Mouse (Mus musculus): ENCODE measurements around the gene Ppil6. TPM values are rescaled to one million over a fixed set of nuclear protein-coding genes. Genes with fewer than 3 reads are reported as not detected.

Gene Ppil6
- polyA plus RNA-seq, 1 experiment from 2014 or later, result 1.2 TPM

- peaks cover 10% of the 10 kb centered on the region for H3K4me1 ChIP-seq (replicated peaks)
- 91% methylated on average over 3 of the region's 3 CpGs for WGBS
- no peak for DNase-seq (ENCODE audit: low spot score)
- H3K9me3 ChIP-seq, result no peaks in the 10 kb centered on the region
- no peak overlapping the region for H3K4me3 ChIP-seq
- H3K27me3 ChIP-seq (ENCODE audit: insufficient read depth, poor library complexity, severe bottlenecking), result peaks cover 3% of the 10 kb centered on the region; the same call in 1 of the 2 replicates
- no peak overlapping the region for H3K27ac ChIP-seq
- peaks cover 20% of the 10 kb centered on the region for H3K36me3 ChIP-seq
Measured at GRCm38 (mm10) chr10:41470693-41471092, 19.5 kb upstream of the Ppil6 start.

GRCm38 (mm10) chr10:41472534-41472933 lies 17.7 kb upstream of the Ppil6 start:
- Histone ChIP-seq H3K4me1 (replicated peaks) (peaks cover 24% of the 10 kb centered on the region), H3K4me3 (no peak overlapping the region), H3K27me3 (ENCODE audit: insufficient read depth, poor library complexity, severe bottlenecking) (peaks cover 3% of the 10 kb centered on the region; the same call in 1 of the 2 replicates), H3K9me3 (no peaks in the 10 kb centered on the region), H3K27ac (no peak overlapping the region), H3K36me3 (peaks cover 9% of the 10 kb centered on the region)
- DNase-seq (ENCODE audit: low spot score), result no peak

GRCm38 (mm10) chr10:41472962-41473481 lies 17.2 kb upstream of the Ppil6 start:
- H3K4me3 ChIP-seq, result no peak overlapping the region
- peaks cover 29% of the 10 kb centered on the region for H3K4me1 ChIP-seq (replicated peaks)
- WGBS, result 79% methylated on average over 5 of the region's 5 CpGs
- H3K27me3 ChIP-seq (ENCODE audit: insufficient read depth, poor library complexity, severe bottlenecking), result peaks cover 3% of the 10 kb centered on the region; the same call in 1 of the 2 replicates
- H3K9me3 ChIP-seq, result no peaks in the 10 kb centered on the region
- DNase-seq (ENCODE audit: low spot score), result no peak
- peaks cover 10% of the 10 kb centered on the region for H3K36me3 ChIP-seq
- H3K27ac ChIP-seq, result no peak overlapping the region

GRCm38 (mm10) chr10:41473782-41474468 lies 16.3 kb upstream of the Ppil6 start:
- Histone ChIP-seq H3K27ac (no peak overlapping the region), H3K4me1 (replicated peaks) (peaks cover 38% of the 10 kb centered on the region), H3K36me3 (peaks cover 10% of the 10 kb centered on the region), H3K27me3 (ENCODE audit: insufficient read depth, poor library complexity, severe bottlenecking) (peaks cover 3% of the 10 kb centered on the region; the same call in 1 of the 2 replicates), H3K9me3 (no peaks in the 10 kb centered on the region), H3K4me3 (no peak overlapping the region)
- no peak for DNase-seq (ENCODE audit: low spot score)
- WGBS, result 86% methylated on average over 6 of the region's 6 CpGs

- Histone ChIP-seq H3K36me3 (peaks cover 21% of the 10 kb centered on the region), H3K4me3 (no peak overlapping the region), H3K27me3 (ENCODE audit: insufficient read depth, poor library complexity, severe bottlenecking) (peaks cover 3% of the 10 kb centered on the region; the same call in 1 of the 2 replicates), H3K9me3 (no peaks in the 10 kb centered on the region), H3K27ac (no peak overlapping the region), H3K4me1 (replicated peaks) (peaks cover 41% of the 10 kb centered on the region)
- 88% methylated on average over 1 of the region's 1 CpGs for WGBS
- no peak for DNase-seq (ENCODE audit: low spot score)
Measured at GRCm38 (mm10) chr10:41474981-41475391, 15.3 kb upstream of the Ppil6 start.

- DNase-seq (ENCODE audit: low spot score), result peak; percentile 73
- peak within 1 kb of the TSS; percentile 92 for H3K27ac ChIP-seq
- WGBS, result 0% methylated on average over 35 of the region's 35 CpGs
- no peaks in the 10 kb centered on the region for H3K9me3 ChIP-seq
- H3K27me3 ChIP-seq (ENCODE audit: insufficient read depth, poor library complexity, severe bottlenecking), result peaks cover 3% of the 10 kb centered on the region; the same call in 1 of the 2 replicates
- peak within 1 kb of the TSS; percentile 75 for H3K4me3 ChIP-seq
- H3K4me1 ChIP-seq (replicated peaks), result peaks cover 45% of the 10 kb centered on the region
- peaks cover 34% of the 10 kb centered on the region for H3K36me3 ChIP-seq
Measured at GRCm38 (mm10) chr10:41476171-41477017, 13.8 kb upstream of the Ppil6 start, which contains the start of gene Mical1. Gene Mical1 (plus strand): TSS chr10:41476314.

GRCm38 (mm10) chr10:41477018-41477277 lies 13.3 kb upstream of the Ppil6 start:
- Histone ChIP-seq H3K9me3 (no peaks in the 10 kb centered on the region), H3K4me3 (peak overlapping the region; percentile 75), H3K36me3 (peaks cover 39% of the 10 kb centered on the region), H3K4me1 (replicated peaks) (peaks cover 48% of the 10 kb centered on the region), H3K27ac (peak overlapping the region; percentile 92), H3K27me3 (ENCODE audit: insufficient read depth, poor library complexity, severe bottlenecking) (peaks cover 3% of the 10 kb centered on the region; the same call in 1 of the 2 replicates)
- WGBS, result under 1% methylated on average over 9 of the region's 9 CpGs
- DNase-seq (ENCODE audit: low spot score), result no peak

- peak; percentile 72 for DNase-seq (ENCODE audit: low spot score)
- Histone ChIP-seq H3K9me3 (no peaks in the 10 kb centered on the region), H3K27ac (peak overlapping the region; percentile 92), H3K36me3 (peaks cover 45% of the 10 kb centered on the region), H3K27me3 (ENCODE audit: insufficient read depth, poor library complexity, severe bottlenecking) (peaks cover 3% of the 10 kb centered on the region; the same call in 1 of the 2 replicates), H3K4me1 (replicated peaks) (peaks cover 48% of the 10 kb centered on the region), H3K4me3 (peak overlapping the region; percentile 75)
- 1% methylated on average over 20 of the region's 20 CpGs for WGBS
Measured at GRCm38 (mm10) chr10:41477278-41478181, 12.7 kb upstream of the Ppil6 start.

- Histone ChIP-seq H3K27ac (no peak overlapping the region), H3K4me3 (no peak overlapping the region), H3K4me1 (replicated peaks) (peaks cover 47% of the 10 kb centered on the region), H3K27me3 (ENCODE audit: insufficient read depth, poor library complexity, severe bottlenecking) (peaks cover 2% of the 10 kb centered on the region; the same call in 1 of the 2 replicates), H3K36me3 (peaks cover 70% of the 10 kb centered on the region), H3K9me3 (no peaks in the 10 kb centered on the region)
- DNase-seq (ENCODE audit: low spot score), result no peak
- 91% methylated on average over 3 of the region's 3 CpGs for WGBS
Measured at GRCm38 (mm10) chr10:41479961-41480360, 10.3 kb upstream of the Ppil6 start.

- DNase-seq (ENCODE audit: low spot score), result no peak
- peaks cover 82% of the 10 kb centered on the region for H3K36me3 ChIP-seq
Measured at GRCm38 (mm10) chr10:41480938-41481880, 9.0 kb upstream of the Ppil6 start.

GRCm38 (mm10) chr10:41482446-41482845 lies 7.8 kb upstream of the Ppil6 start:
- Histone ChIP-seq H3K36me3 (peaks cover 94% of the 10 kb centered on the region), H3K4me3 (no peak overlapping the region), H3K27ac (no peak overlapping the region), H3K4me1 (replicated peaks) (peaks cover 35% of the 10 kb centered on the region), H3K27me3 (ENCODE audit: insufficient read depth, poor library complexity, severe bottlenecking) (no peaks in the 10 kb centered on the region), H3K9me3 (no peaks in the 10 kb centered on the region)
- 90% methylated on average over 7 of the region's 7 CpGs for WGBS
- DNase-seq (ENCODE audit: low spot score), result no peak

More at GRCm38 (mm10) chr10:41480938-41481880, 9.0 kb upstream of the Ppil6 start:
- Histone ChIP-seq H3K27ac (no peak overlapping the region), H3K27me3 (ENCODE audit: insufficient read depth, poor library complexity, severe bottlenecking) (no peaks in the 10 kb centered on the region), H3K4me1 (replicated peaks) (peaks cover 37% of the 10 kb centered on the region), H3K4me3 (no peak overlapping the region), H3K9me3 (no peaks in the 10 kb centered on the region)
- WGBS, result 72% methylated on average over 33 of the region's 33 CpGs

Measured in hindbrain, embryonic 10.5 days (tissue).